Mouse (Mus musculus) heart, embryonic 10.5 days (tissue): Measurements from ENCODE around the gene Sec23a. TPM values are rescaled to one million over a fixed set of nuclear protein-coding genes. Genes with fewer than 3 reads are reported as not detected.
"Not testable (repeated sequence)": the region's sequence is repeated elsewhere in the genome, so short reads cannot be mapped to it uniquely, and the experiment has no call there.

Source experiments
- DNase-seq: peaks from one replicate; pipeline ENCODE4 v3.0.0-alpha.2; 2017; ENCODE audit warnings: low spot score
- H3K27ac ChIP-seq: fragments of 300-500 bp; sonication (generic); 2 replicates; pipeline ENCODE4 v1.5.1; 2016; ENCODE audit warnings: mild to moderate bottlenecking
- H3K27me3 ChIP-seq: fragments of 300-500 bp; sonication (generic); 2 replicates; pipeline ENCODE4 v1.6.1; 2016; ENCODE audit warnings: mild to moderate bottlenecking; ENCODE audit not compliant: poor library complexity, insufficient read depth, severe bottlenecking
- H3K36me3 ChIP-seq: fragments of 300-500 bp; sonication (generic); 2 replicates; pipeline ENCODE4 v1.6.1; 2016; ENCODE audit warnings: mild to moderate bottlenecking, moderate library complexity
- H3K4me1 ChIP-seq: fragments of 300-500 bp; sonication (generic); 2 replicates; pipeline ENCODE4 v1.6.1; 2016; ENCODE audit warnings: mild to moderate bottlenecking
- H3K4me3 ChIP-seq: fragments of 300-500 bp; sonication (generic); 2 replicates; pipeline ENCODE4 v1.5.1; 2016; ENCODE audit warnings: mild to moderate bottlenecking, moderate library complexity
- H3K9me3 ChIP-seq: fragments of 300-500 bp; sonication (generic); 2 replicates; pipeline ENCODE4 v1.6.1; 2016; ENCODE audit warnings: mild to moderate bottlenecking, moderate library complexity
- WGBS: fragments of 180-500 bp; shearing (Covaris S2); methylation state at CpG from one replicate; pipeline ENCODE4 v1.1.7; 2016; 5-methylcytosine and 5-hydroxymethylcytosine counted together
- polyA plus RNA-seq: library from polyadenylated mRNA; unstranded; fragments of >200 nt; fragmentation: Nextera tagmentation; extraction: Ambion mirVana; gene quantifications from 2 replicates; pipeline ENCODE4 v1.2.1, GENCODE M21; 2016

Sec23a gene
- 77.3 and 84.6 TPM in 2 replicates for polyA plus RNA-seq

- Histone ChIP-seq H3K27ac (peak within 1 kb of the TSS; percentile 91), H3K27me3 (no peaks in the 10 kb centered on the region), H3K4me1 (peaks cover 6% of the 10 kb centered on the region; the same call in 1 of the 2 replicates), H3K4me3 (peak within 1 kb of the TSS; percentile 75), H3K9me3 (no peaks in the 10 kb centered on the region), H3K36me3 (peaks cover 19% of the 10 kb centered on the region)
- DNase-seq: peak; percentile 99
- under 1% methylated on average over 48 of the region's 48 CpGs for WGBS
These were observed at the start of gene Sec23a for GRCm38 (mm10) chr12:59011844-59012709. Gene Sec23a, minus strand, starts transcription at chr12:59012017.

- Histone ChIP-seq H3K4me3 (peak within 1 kb of the TSS; percentile 96), H3K27ac (peak within 1 kb of the TSS; percentile 99), H3K36me3 (peaks cover 23% of the 10 kb centered on the region), H3K4me1 (peaks cover 7% of the 10 kb centered on the region; the same call in 1 of the 2 replicates), H3K27me3 (0 out of 2 replicates have a peak, but pooled peaks cover 4% of the 10 kb centered on the region), H3K9me3 (no peaks in the 10 kb centered on the region)
- DNase-seq: peak; percentile 95
- WGBS: under 1% methylated on average over 49 of the region's 49 CpGs
These were observed 49.3 kb upstream of the Sec23a start, which contains the start of gene Trappc6b for GRCm38 (mm10) chr12:59060993-59061595. Gene Trappc6b, minus strand, starts transcription at chr12:59061472.

GRCm38 (mm10) chr12:59060322-59060721 is 48.5 kb upstream of the Sec23a start:
- 0 out of 2 replicates have a peak, but pooled peaks cover 4% of the 10 kb centered on the region for H3K27me3 ChIP-seq
- peak overlapping the region; percentile 96 for H3K4me3 ChIP-seq
- H3K9me3 ChIP-seq: no peaks in the 10 kb centered on the region
- peak overlapping the region; percentile 99 for H3K27ac ChIP-seq
- peaks cover 28% of the 10 kb centered on the region for H3K36me3 ChIP-seq
- peaks cover 4% of the 10 kb centered on the region; the same call in 1 of the 2 replicates for H3K4me1 ChIP-seq
- WGBS: 62% methylated on average over 4 of the region's 4 CpGs
- DNase-seq: no peak

- not testable (repeated sequence) for H3K27ac ChIP-seq, H3K27me3 ChIP-seq, H3K4me3 ChIP-seq, H3K9me3 ChIP-seq, DNase-seq, H3K4me1 ChIP-seq
- H3K36me3 ChIP-seq: peaks cover 42% of the 10 kb centered on the region
- WGBS: 88% methylated on average over 5 of the region's 5 CpGs
These were observed 46.4 kb upstream of the Sec23a start for GRCm38 (mm10) chr12:59058242-59058641.

- H3K9me3 ChIP-seq: no peaks in the 10 kb centered on the region
- DNase-seq: no peak
- H3K36me3 ChIP-seq: peaks cover 48% of the 10 kb centered on the region
- H3K4me1 ChIP-seq: peaks cover 4% of the 10 kb centered on the region; the same call in 1 of the 2 replicates
- no peaks in the 10 kb centered on the region for H3K27me3 ChIP-seq
- no peak overlapping the region for H3K4me3 ChIP-seq
- no peak overlapping the region for H3K27ac ChIP-seq
- 96% methylated on average over 11 of the region's 11 CpGs for WGBS
These were observed 44.4 kb upstream of the Sec23a start for GRCm38 (mm10) chr12:59056222-59056621.

- Histone ChIP-seq H3K36me3 (peaks cover 48% of the 10 kb centered on the region), H3K27me3 (no peaks in the 10 kb centered on the region), H3K4me3 (no peak overlapping the region), H3K4me1 (peaks cover 3% of the 10 kb centered on the region; the same call in 1 of the 2 replicates), H3K27ac (no peak overlapping the region), H3K9me3 (no peaks in the 10 kb centered on the region)
- DNase-seq: no peak
- WGBS: 67% methylated on average over 4 of the region's 4 CpGs
These were observed 43.5 kb upstream of the Sec23a start for GRCm38 (mm10) chr12:59055196-59055850.

GRCm38 (mm10) chr12:59053976-59054375 is 42.2 kb upstream of the Sec23a start:
- H3K27me3 ChIP-seq: no peaks in the 10 kb centered on the region
- no peaks in the 10 kb centered on the region for H3K4me1 ChIP-seq
- H3K36me3 ChIP-seq: peaks cover 53% of the 10 kb centered on the region
- no peak overlapping the region for H3K4me3 ChIP-seq
- no peaks in the 10 kb centered on the region for H3K9me3 ChIP-seq
- no peak for DNase-seq
- H3K27ac ChIP-seq: no peak overlapping the region

- no peaks in the 10 kb centered on the region for H3K27me3 ChIP-seq
- H3K9me3 ChIP-seq: no peaks in the 10 kb centered on the region
- no peak overlapping the region for H3K4me3 ChIP-seq
- whole genome bisulfite sequencing: 76% methylated on average over 5 of the region's 5 CpGs
- H3K4me1 ChIP-seq: no peaks in the 10 kb centered on the region
- H3K27ac ChIP-seq: no peak overlapping the region
- DNase-seq: no peak
- peaks cover 56% of the 10 kb centered on the region for H3K36me3 ChIP-seq
These were observed 41.3 kb upstream of the Sec23a start for GRCm38 (mm10) chr12:59053166-59053565.

- Histone ChIP-seq H3K4me3 (no peak overlapping the region), H3K4me1 (no peaks in the 10 kb centered on the region), H3K36me3 (peaks cover 58% of the 10 kb centered on the region), H3K27ac (no peak overlapping the region), H3K27me3 (no peaks in the 10 kb centered on the region), H3K9me3 (no peaks in the 10 kb centered on the region)
- WGBS: 88% methylated on average over 3 of the region's 3 CpGs
- DNase-seq: no peak
These were observed 40.7 kb upstream of the Sec23a start for GRCm38 (mm10) chr12:59052470-59052869.

GRCm38 (mm10) chr12:59040851-59041250 is 29.0 kb upstream of the Sec23a start:
- H3K4me3 ChIP-seq: no peak overlapping the region
- H3K4me1 ChIP-seq: no peaks in the 10 kb centered on the region
- H3K27ac ChIP-seq: no peak overlapping the region
- no peaks in the 10 kb centered on the region for H3K27me3 ChIP-seq
- 36% methylated on average over 7 of the region's 7 CpGs for WGBS
- H3K9me3 ChIP-seq: no peaks in the 10 kb centered on the region
- peaks cover 37% of the 10 kb centered on the region for H3K36me3 ChIP-seq
- DNase-seq: no peak

GRCm38 (mm10) chr12:59039971-59040844 is 28.4 kb upstream of the Sec23a start:
- H3K4me3 ChIP-seq: peak overlapping the region; percentile 46
- DNase-seq: peak; percentile 89
- no peaks in the 10 kb centered on the region for H3K27me3 ChIP-seq
- H3K36me3 ChIP-seq: peaks cover 31% of the 10 kb centered on the region
- H3K27ac ChIP-seq: peak overlapping the region; percentile 93
- no peaks in the 10 kb centered on the region for H3K4me1 ChIP-seq
- no peaks in the 10 kb centered on the region for H3K9me3 ChIP-seq
- WGBS: under 1% methylated on average over 23 of the region's 23 CpGs
